In genomic region chr11:78495904-78496303, GRCm38 (mm10) we compare ENCODE assay signal across 10 mouse cellular contexts. TPM values are rescaled to one million over a fixed set of nuclear protein-coding genes. Genes with fewer than 3 reads are reported as not detected.
DNase-seq lines count a peak whose midpoint lies in the region; ATAC-seq and TF ChIP-seq lines count a peak whose summit lies in the region.
"Had no signal": no experiment of that assay in that cellular context is flagged by ENCODE, and none has a peak within 500 bp of the region (broad histone marks: within the 10 kb centered on the region; RNA-seq: fewer than 3 reads in every experiment).

No protein-coding gene starts in this region.

- H3K4me3 ChIP-seq in layer of hippocampus, adult 2 months, result peak overlapping the region; percentile 87
- peak overlapping the region; percentile 70 for H3K4me3 ChIP-seq in midbrain, embryonic 15.5 days

- no peak for TF ChIP-seq CTCF in layer of hippocampus, adult 2 months (conservative IDR thresholded peaks at IDR 0.05)

- H3K27me3 ChIP-seq in midbrain, embryonic 15.5 days (replicated peaks), result peaks cover 4% of the 10 kb centered on the region; the same call in 1 of the 2 replicates

- H3K36me3 ChIP-seq in midbrain, embryonic 15.5 days (replicated peaks), result no peaks in the 10 kb centered on the region

- H3K9me3 ChIP-seq in midbrain, embryonic 15.5 days, result no peaks in the 10 kb centered on the region

- H3K4me1 ChIP-seq in midbrain, embryonic 15.5 days, result peaks cover 41% of the 10 kb centered on the region

- no peak for DNase-seq in layer of hippocampus, adult 2 months (ENCODE audit: low spot score in 2 of 2)
- no peak for DNase-seq in layer of hippocampus, postnatal 10 days (ENCODE audit: low spot score in 2 of 2)
- peak; percentile 50 for DNase-seq in adrenal gland, postnatal 25 days
- DNase-seq in forelimb bud, embryonic 11.5 days (ENCODE audit: low read depth, low spot score), result peak; percentile 76
- DNase-seq in left cerebral cortex, adult 9 months (ENCODE audit: low spot score in 2 of 2), result no peak
- no peak for DNase-seq in frontal cortex, postnatal 36 days (ENCODE audit: low spot score in 2 of 2)
- DNase-seq in cerebellum, adult 18-20 months, result no peak

- 4% methylated on average over 6 of the region's 6 CpGs for WGBS in midbrain, embryonic 15.5 days

- no peak for ATAC-seq in midbrain, embryonic 15.5 days (replicated peaks)

- H3K9ac ChIP-seq in midbrain, embryonic 15.5 days, result peak overlapping the region; percentile 87
- H3K9ac ChIP-seq: liver, embryonic 14.5 days had no signal

- H3K4me2 ChIP-seq in midbrain, embryonic 15.5 days, result peak overlapping the region; percentile 74

- peak overlapping the region; percentile 6; the same call in 1 of the 2 replicates for H3K27ac ChIP-seq in layer of hippocampus, adult 2 months
- H3K27ac ChIP-seq in midbrain, embryonic 15.5 days, result no peak overlapping the region
- H3K27ac ChIP-seq: liver, embryonic 14.5 days had no signal

RNA-seq across cellular contexts. Expression of gene Sarm1, which starts 1.6 kb away (rescaled TPM):
- total RNA-seq in layer of hippocampus, adult 2 months (2021), result 10 to 100 TPM; 39.2 to 45.4 TPM
- 10 to 100 TPM; 55.9 to 59.0 TPM for total RNA-seq in layer of hippocampus, postnatal 10 days (2021)
- 6.1 and 6.7 TPM in 2 replicates for total RNA-seq in adrenal gland, postnatal 25 days (2021)
- 52.4 and 56.8 TPM in 2 replicates for polyA plus RNA-seq in midbrain, embryonic 15.5 days (2015; fragmentation: Nextera tagmentation; extraction: Ambion mirVana)

RNA-seq across cellular contexts. Expression of gene Vtn, which starts 3.0 kb away (rescaled TPM):
- 10 to 100 TPM; 59.6 to 69.2 TPM for total RNA-seq in layer of hippocampus, adult 2 months (2021)
- 10 to 100 TPM; 65.7 to 66.3 TPM for total RNA-seq in layer of hippocampus, postnatal 10 days (2021)
- 1.1 and 23.3 TPM in 2 replicates for total RNA-seq in adrenal gland, postnatal 25 days (2021)
- polyA plus RNA-seq in midbrain, embryonic 15.5 days (2015; fragmentation: Nextera tagmentation; extraction: Ambion mirVana), result 137 and 184 TPM in 2 replicates

RNA-seq across cellular contexts. Expression of gene Sebox, which starts 7.3 kb away (rescaled TPM):
- 1 to 10 TPM; 4.5 to 4.7 TPM for total RNA-seq in layer of hippocampus, adult 2 months (2021)
- total RNA-seq in layer of hippocampus, postnatal 10 days (2021), result 1 to 10 TPM; 2.4 to 3.1 TPM
- total RNA-seq in adrenal gland, postnatal 25 days (2021), result not detected in 2 replicates
- polyA plus RNA-seq in midbrain, embryonic 15.5 days (2015; fragmentation: Nextera tagmentation; extraction: Ambion mirVana), result 0.13 and 0.17 TPM in 2 replicates
- polyA plus RNA-seq: testis, adult 2 months had no signal

RNA-seq across cellular contexts. Expression of gene Tmem199, which starts 16.1 kb away (rescaled TPM):
- total RNA-seq in layer of hippocampus, adult 2 months (2021), result 10 to 100 TPM; 44.2 to 45.7 TPM
- total RNA-seq in layer of hippocampus, postnatal 10 days (2021), result 10 to 100 TPM; 34.2 to 40.6 TPM
- 32.1 and 35.9 TPM in 2 replicates for total RNA-seq in adrenal gland, postnatal 25 days (2021)
- 90.5 and 91.0 TPM in 2 replicates for polyA plus RNA-seq in midbrain, embryonic 15.5 days (2015; fragmentation: Nextera tagmentation; extraction: Ambion mirVana)

RNA-seq across cellular contexts. Expression of gene Poldip2, which starts 16.1 kb away (rescaled TPM):
- total RNA-seq in layer of hippocampus, adult 2 months (2021), result 100 to 1,000 TPM; 121 to 122 TPM
- total RNA-seq in layer of hippocampus, postnatal 10 days (2021), result 100 to 1,000 TPM; 116 to 126 TPM
- total RNA-seq in adrenal gland, postnatal 25 days (2021), result 155 and 159 TPM in 2 replicates
- 182 and 192 TPM in 2 replicates for polyA plus RNA-seq in midbrain, embryonic 15.5 days (2015; fragmentation: Nextera tagmentation; extraction: Ambion mirVana)

Comparison
In these comparisons a context has a peak if more than half of its experiments do, and no peak if none do; other contexts are left out.
1. DNase-seq: peak in adrenal gland, postnatal 25 days (single experiment) and forelimb bud, embryonic 11.5 days (single experiment); none in layer of hippocampus, adult 2 months (0 of 2), layer of hippocampus, postnatal 10 days (0 of 2), left cerebral cortex, adult 9 months (0 of 2), frontal cortex, postnatal 36 days (0 of 2) and cerebellum, adult 18-20 months (0 of 2).